Mouse (Mus musculus) bone marrow, adult 2 months (tissue): ENCODE measurements at regions not wholly inside any gene's neighbourhood (a gene's known extent, or its start where the extent isn't known, plus 50 kb on each side); places are given as distances from the start of the nearest gene placed in this dataset.
"Not testable (repeated sequence)": the region's sequence is repeated elsewhere in the genome, so short reads cannot be mapped to it uniquely, and the experiment has no call there.

Experiments used
- CTCF ChIP-seq: fragments of 200-500 bp; IDR thresholded peaks from 2 replicates; pipeline ENCODE4 v1.5.1; 2011; ENCODE audit warnings: low read length, control low read depth; ENCODE audit not compliant: control insufficient read depth, insufficient read depth
- POLR2A ChIP-seq: fragments of 200-500 bp; IDR thresholded peaks from 2 replicates; pipeline ENCODE4 v1.6.1; 2011; ENCODE audit warnings: low read depth, mild to moderate bottlenecking, control low read depth, low read length, borderline replicate concordance; ENCODE audit not compliant: control insufficient read depth

GRCm38 (mm10) chr8:20539031-20539430 lies 75.7 kb upstream of the Gm21119 start:
- not testable (repeated sequence) for TF ChIP-seq CTCF, POLR2A
